Mouse (Mus musculus) myocyte (in vitro differentiated cells): ENCODE results near the gene Sh3glb1. TPM values are rescaled to one million over a fixed set of nuclear protein-coding genes. Genes with fewer than 3 reads are reported as not detected.

Experiments used
- H3K27me3 ChIP-seq: one replicate; pipeline ENCODE4 v1.6.1; 2011; ENCODE audit not compliant: control insufficient read depth, insufficient read depth, insufficient read length
- H3K36me3 ChIP-seq: one replicate; pipeline ENCODE4 v1.6.1; 2011; ENCODE audit not compliant: control insufficient read depth, insufficient read depth
- H3K4me2 ChIP-seq: one replicate; pipeline ENCODE4 v1.6.1; 2011; ENCODE audit warnings: low read depth, control low read depth
- H3K4me3 ChIP-seq: one replicate; pipeline ENCODE4 v1.5.1; 2011; ENCODE audit warnings: mild to moderate bottlenecking, control low read depth, moderate library complexity
- H3K79me2 ChIP-seq: one replicate; pipeline ENCODE4 v1.6.1; 2011; ENCODE audit not compliant: control insufficient read depth, insufficient read depth
- H3ac ChIP-seq: one replicate; pipeline ENCODE4 v1.6.1; 2011; ENCODE audit not compliant: control insufficient read depth, insufficient read length
- CEBPB ChIP-seq: IDR thresholded peaks from 2 replicates; pipeline ENCODE4 v1.6.1; 2011; ENCODE audit warnings: mild to moderate bottlenecking, moderate library complexity; ENCODE audit not compliant: poor library complexity, insufficient read depth, severe bottlenecking
- E2F4 ChIP-seq: IDR thresholded peaks from one replicate; pipeline ENCODE4 v1.6.1; 2011; ENCODE audit warnings: mild to moderate bottlenecking, control low read depth, moderate library complexity; ENCODE audit not compliant: insufficient read depth
- MAX ChIP-seq: IDR thresholded peaks from one replicate; pipeline ENCODE4 v1.6.1; 2011; ENCODE audit warnings: low read depth, mild to moderate bottlenecking, control low read depth
- MYOD1 ChIP-seq, 3 experiments: IDR thresholded peaks; one replicate each; pipeline ENCODE4 v1.6.1; 2011; ENCODE audit warnings: control low read depth in 2 of 3, low read depth in 2 of 3, mild to moderate bottlenecking in 2 of 3, moderate library complexity in 1 of 3; ENCODE audit not compliant: insufficient read length in 2 of 3, control insufficient read depth in 1 of 3
- MYOG ChIP-seq, 3 experiments: IDR thresholded peaks; one replicate each; pipeline ENCODE4 v1.6.1; 2011; ENCODE audit warnings: control low read depth in 2 of 3, low read depth in 2 of 3, mild to moderate bottlenecking in 2 of 3; ENCODE audit not compliant: insufficient read length in 2 of 3, control insufficient read depth in 1 of 3, insufficient read depth in 1 of 3
- POLR2A ChIP-seq: IDR thresholded peaks from one replicate; pipeline ENCODE4 v1.6.1; 2011; ENCODE audit warnings: low read depth, mild to moderate bottlenecking, control low read depth, moderate library complexity; ENCODE audit not compliant: insufficient read length
- POLR2AphosphoS2 ChIP-seq: IDR thresholded peaks from one replicate; pipeline ENCODE4 v1.6.1; 2011; ENCODE audit warnings: low read depth, control low read depth; ENCODE audit not compliant: insufficient read length
- REST ChIP-seq: IDR thresholded peaks from one replicate; pipeline ENCODE4 v1.6.1; 2011; ENCODE audit warnings: mild to moderate bottlenecking, control low read depth, moderate library complexity; ENCODE audit not compliant: insufficient read depth, insufficient read length
- SRF ChIP-seq: IDR thresholded peaks from one replicate; pipeline ENCODE4 v1.6.1; 2011; ENCODE audit warnings: low read depth; ENCODE audit not compliant: control insufficient read depth, insufficient read length
- TCF12 ChIP-seq: IDR thresholded peaks from one replicate; pipeline ENCODE4 v1.6.1; 2011; ENCODE audit warnings: mild to moderate bottlenecking, control low read depth; ENCODE audit not compliant: poor library complexity, insufficient read depth, severe bottlenecking
- TCF3 ChIP-seq: IDR thresholded peaks from one replicate; pipeline ENCODE4 v1.6.1; 2011; ENCODE audit warnings: low read depth, control low read depth; ENCODE audit not compliant: insufficient read length
- USF1 ChIP-seq: IDR thresholded peaks from one replicate; pipeline ENCODE4 v1.6.1; 2011; ENCODE audit warnings: low read depth, mild to moderate bottlenecking, control low read depth, moderate library complexity
- polyA plus RNA-seq: library from polyadenylated mRNA; unstranded; fragments of >200 nt; fragmentation: generic; extraction: Trizol; gene quantifications from one replicate; pipeline ENCODE4 v1.2.1, GENCODE M21; 2012; ENCODE audit warnings: missing spikeins

The Sh3glb1 gene
- polyA plus RNA-seq, 1 experiment, result 288 TPM

DNA sequence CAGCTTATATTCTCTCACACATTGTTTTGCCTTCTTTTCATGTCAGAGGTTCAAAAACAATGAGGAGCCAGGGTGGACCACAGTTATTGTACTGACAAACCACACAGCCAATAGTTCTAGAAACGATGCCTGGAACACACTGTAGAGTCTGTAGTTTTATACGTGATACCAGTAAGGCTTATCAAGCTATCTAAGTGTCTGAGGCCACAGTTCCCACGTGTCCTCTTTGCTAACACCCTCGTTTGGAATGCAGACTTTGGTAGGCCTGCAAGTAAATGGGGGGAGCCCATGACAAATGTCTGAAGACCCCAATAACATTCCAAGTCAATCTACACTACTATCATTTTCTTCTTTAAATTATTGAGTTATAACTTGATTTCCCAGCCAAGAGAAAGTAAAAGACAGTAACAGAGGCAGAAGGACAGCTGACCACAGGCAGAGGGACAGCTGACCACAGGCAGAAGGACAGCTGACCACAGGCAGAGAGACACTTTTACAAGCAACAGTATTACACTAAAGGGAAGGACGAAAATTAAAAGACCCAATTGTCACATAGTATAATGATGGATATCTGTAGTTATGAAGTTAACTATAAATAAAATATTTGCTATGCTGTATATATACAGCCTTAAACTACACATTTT is 21.2 kb downstream of the Sh3glb1 start:
- no peak overlapping the region for H3K4me3 ChIP-seq
- H3K27me3 ChIP-seq, result no peaks in the 10 kb centered on the region
- H3ac ChIP-seq, result no peak overlapping the region
- H3K79me2 ChIP-seq, result peaks cover 31% of the 10 kb centered on the region
- peak; percentile 82 to 91 (median 90) for TF ChIP-seq MYOD1 (IDR thresholded peaks at IDR 0.05; ENCODE audit: control insufficient read depth in 1 of 3, insufficient read length in 2 of 3, low read depth in 2 of 3)
- no peak for TF ChIP-seq E2F4
- TF ChIP-seq TCF12, result peak; percentile 74
- peak; percentile 38 to 90 (median 85) for TF ChIP-seq MYOG (IDR thresholded peaks at IDR 0.05; ENCODE audit: control insufficient read depth in 1 of 3, insufficient read depth in 1 of 3, insufficient read length in 2 of 3, low read depth in 2 of 3)
- peak; percentile 79 for TF ChIP-seq TCF3
- no peak overlapping the region for H3K4me2 ChIP-seq
- H3K36me3 ChIP-seq, result peaks cover 92% of the 10 kb centered on the region

DNA sequence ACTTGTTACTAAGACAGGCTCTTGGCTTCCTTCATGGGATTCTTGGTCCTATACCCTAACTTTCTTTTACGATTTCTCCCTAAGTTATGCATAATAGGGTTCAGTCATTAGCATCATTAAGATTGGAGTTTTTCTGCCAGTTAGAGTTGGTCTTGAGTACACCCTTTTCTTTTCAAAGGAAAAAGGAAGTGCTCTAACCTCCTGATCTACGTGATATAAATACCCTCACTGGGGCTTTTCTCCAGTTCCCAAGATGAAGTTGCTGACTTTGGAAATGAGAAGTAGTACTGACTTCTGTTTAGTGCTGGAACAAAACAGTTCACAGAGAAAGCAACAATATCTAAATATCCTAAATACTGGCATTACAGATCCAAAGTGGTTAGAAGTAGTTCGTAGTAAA is 22.2 kb downstream of the Sh3glb1 start:
- no peak overlapping the region for H3K4me3 ChIP-seq

DNA sequence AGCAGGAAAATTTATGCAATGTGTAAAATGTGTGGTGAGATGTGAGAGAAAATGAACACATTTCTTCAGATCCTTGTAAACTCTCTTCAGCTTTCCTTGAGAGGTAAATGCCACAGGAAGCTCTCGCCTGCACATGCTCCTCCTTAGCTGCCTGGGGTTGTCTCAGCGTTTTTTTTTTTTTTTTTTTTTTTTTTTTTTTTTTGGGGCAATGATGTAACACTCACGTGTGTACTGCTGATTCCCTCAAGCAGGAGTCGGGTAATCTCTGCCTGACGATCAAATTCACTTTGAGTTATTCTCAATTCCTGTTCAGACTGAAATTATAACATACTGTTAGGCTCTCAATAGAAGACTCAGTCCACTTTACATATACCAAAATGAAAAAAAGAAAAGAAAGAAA is 23.0 kb downstream of the Sh3glb1 start:
- Histone ChIP-seq H3K79me2 (peaks cover 21% of the 10 kb centered on the region), H3K36me3 (peaks cover 93% of the 10 kb centered on the region), H3K4me2 (no peak overlapping the region), H3ac (no peak overlapping the region), H3K27me3 (no peaks in the 10 kb centered on the region), H3K4me3 (no peak overlapping the region)
- TF ChIP-seq POLR2AphosphoS2 (no peak), USF1 (no peak), TCF12 (no peak), CEBPB (no peak), E2F4 (no peak), TCF3 (no peak), MYOG (IDR thresholded peaks at IDR 0.05; ENCODE audit: control insufficient read depth in 1 of 3, insufficient read depth in 1 of 3, insufficient read length in 2 of 3, low read depth in 2 of 3) (no peak), SRF (no peak), POLR2A (no peak)

More for the DNA sequence above, 22.2 kb downstream of the Sh3glb1 start:
- H3K79me2 ChIP-seq, result peaks cover 22% of the 10 kb centered on the region
- no peak overlapping the region for H3ac ChIP-seq
- no peaks in the 10 kb centered on the region for H3K27me3 ChIP-seq
- no peak for TF ChIP-seq USF1
- no peak for TF ChIP-seq E2F4
- TF ChIP-seq MAX, result no peak
- TF ChIP-seq POLR2AphosphoS2, result no peak
- TF ChIP-seq TCF3, result no peak
- TF ChIP-seq MYOD1 (IDR thresholded peaks at IDR 0.05; ENCODE audit: control insufficient read depth in 1 of 3, insufficient read length in 2 of 3, low read depth in 2 of 3), result no peak
- TF ChIP-seq CEBPB, result no peak
- TF ChIP-seq POLR2A, result no peak
- no peak for TF ChIP-seq MYOG (IDR thresholded peaks at IDR 0.05; ENCODE audit: control insufficient read depth in 1 of 3, insufficient read depth in 1 of 3, insufficient read length in 2 of 3, low read depth in 2 of 3)
- TF ChIP-seq REST, result no peak
- no peak overlapping the region for H3K4me2 ChIP-seq
- peaks cover 94% of the 10 kb centered on the region for H3K36me3 ChIP-seq

DNA sequence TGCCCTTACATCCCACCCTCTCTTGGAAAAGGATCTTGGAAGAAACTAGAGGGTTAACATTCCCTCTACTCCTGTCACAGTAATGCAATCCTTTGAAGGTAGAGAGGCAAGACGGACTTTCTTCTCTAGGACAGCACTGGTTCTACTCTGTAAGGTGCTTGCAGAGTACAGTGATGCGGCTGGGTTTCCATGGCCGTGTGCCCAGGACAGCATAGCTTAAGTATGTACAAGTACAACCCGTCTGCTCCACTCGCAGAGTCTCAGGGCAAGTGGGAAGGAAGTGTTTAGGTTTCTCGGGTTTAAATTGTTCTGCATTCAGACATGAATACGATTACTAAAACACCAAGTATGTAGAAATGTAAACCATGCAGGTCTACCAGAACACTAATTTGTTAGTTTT is 25.2 kb downstream of the Sh3glb1 start:
- no peak overlapping the region for H3K4me2 ChIP-seq
- no peak overlapping the region for H3K4me3 ChIP-seq
- H3K79me2 ChIP-seq, result peaks cover 7% of the 10 kb centered on the region
- TF ChIP-seq CEBPB, result no peak
- TF ChIP-seq POLR2AphosphoS2, result peak; percentile 62
- no peak for TF ChIP-seq POLR2A
- no peak for TF ChIP-seq MAX
- TF ChIP-seq MYOD1 (IDR thresholded peaks at IDR 0.05; ENCODE audit: control insufficient read depth in 1 of 3, insufficient read length in 2 of 3, low read depth in 2 of 3), result no peak
- no peak for TF ChIP-seq USF1
- H3K36me3 ChIP-seq, result peaks cover 90% of the 10 kb centered on the region
- H3ac ChIP-seq, result no peak overlapping the region
- H3K27me3 ChIP-seq, result no peaks in the 10 kb centered on the region

DNA sequence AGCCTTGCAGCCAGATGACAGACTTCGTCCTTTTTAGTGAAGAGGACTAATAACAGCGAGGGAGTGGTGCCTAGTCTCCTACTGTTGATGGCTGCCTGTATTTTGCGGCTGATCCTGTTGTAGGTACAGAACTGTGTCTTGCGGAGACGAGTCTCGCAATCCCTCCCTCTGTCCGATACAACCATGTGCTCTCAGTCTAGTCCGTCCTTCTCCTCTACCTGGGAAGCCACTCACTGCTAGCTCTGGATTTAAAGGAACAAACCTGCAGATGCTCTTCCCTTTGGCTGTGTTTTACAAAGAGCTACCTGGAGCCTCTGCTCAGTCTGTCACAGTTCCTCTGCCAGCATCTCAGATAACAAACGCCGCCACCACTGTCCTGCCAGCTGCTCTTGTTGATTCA is 26.1 kb downstream of the Sh3glb1 start:
- Histone ChIP-seq H3K4me3 (no peak overlapping the region), H3ac (no peak overlapping the region), H3K27me3 (no peaks in the 10 kb centered on the region), H3K79me2 (peaks cover 7% of the 10 kb centered on the region), H3K4me2 (no peak overlapping the region), H3K36me3 (peaks cover 86% of the 10 kb centered on the region)
- TF ChIP-seq POLR2AphosphoS2, result peak; percentile 56
- no peak for TF ChIP-seq MAX
